Mouse (Mus musculus): Measurements from ENCODE around the gene Hnrnpa1.

DNA sequence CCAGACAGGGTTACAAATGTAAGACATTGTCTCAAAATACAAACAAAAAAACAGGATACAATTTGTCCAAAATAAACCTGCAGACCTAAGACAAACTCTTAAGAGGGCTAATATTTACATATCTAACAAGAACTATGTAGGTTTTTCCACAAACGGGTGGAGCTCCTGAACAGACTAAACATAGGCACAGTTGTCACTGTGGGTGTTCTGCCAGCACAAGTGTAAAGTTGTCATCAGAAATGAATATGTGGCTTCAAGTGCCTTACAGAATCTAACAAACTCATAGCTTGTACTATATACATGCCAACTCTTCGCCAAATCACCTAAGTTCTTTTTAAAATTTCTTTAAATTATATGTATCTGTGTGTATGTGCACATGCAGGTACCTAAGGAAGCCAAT is 7.1 kb upstream of the Hnrnpa1 start:
- TF ChIP-seq CTCF (IDR thresholded peaks at IDR 0.05; ENCODE audit: low read depth, low read length) (no peak), POLR2A (IDR thresholded peaks at IDR 0.05; ENCODE audit: insufficient read depth, low read length) (no peak)
